Mouse (Mus musculus) kidney, postnatal 0 days (tissue): ENCODE measurements at regions not wholly inside any gene's neighbourhood (a gene's known extent, or its start where the extent isn't known, plus 50 kb on each side); places are given as distances from the start of the nearest gene placed in this dataset.

Experiments
- ATAC-seq: fragments of 200-750 bp; cut with Nextera tagmentation; replicated peaks from 2 replicates; pipeline ENCODE4 v1.8.0; 2017; ENCODE audit warnings: low read depth, moderate number of reproducible peaks, moderate TSS enrichment, moderate library complexity; ENCODE audit not compliant: low FRiP score
- DNase-seq: peaks from one replicate; pipeline ENCODE4 v3.0.0-alpha.2; 2016; ENCODE audit warnings: low spot score
- H3K27ac ChIP-seq: fragments of 300-500 bp; sonication (generic); 2 replicates; pipeline ENCODE4 v1.5.1; 2014; ENCODE audit warnings: mild to moderate bottlenecking
- H3K27me3 ChIP-seq: fragments of 300-500 bp; sonication (generic); 2 replicates; pipeline ENCODE4 v1.6.1; 2014; ENCODE audit warnings: low read length, mixed read lengths; ENCODE audit not compliant: insufficient read depth
- H3K36me3 ChIP-seq: fragments of 300-500 bp; sonication (generic); 2 replicates; pipeline ENCODE4 v1.6.1; 2014; ENCODE audit warnings: low read length, mixed read lengths; ENCODE audit not compliant: insufficient read depth
- H3K4me1 ChIP-seq: fragments of 300-500 bp; sonication (generic); replicated peaks from 2 replicates; pipeline ENCODE4 v1.6.1; 2014; ENCODE audit warnings: antibody characterized with exemption, low read length, mixed read lengths; ENCODE audit not compliant: insufficient read depth
- H3K4me2 ChIP-seq: fragments of 300-500 bp; sonication (generic); 2 replicates; pipeline ENCODE4 v1.6.1; 2014; ENCODE audit warnings: mild to moderate bottlenecking, low read length, moderate library complexity, mixed read lengths
- H3K4me3 ChIP-seq: fragments of 300-500 bp; sonication (generic); replicated peaks from 2 replicates; pipeline ENCODE4 v1.5.1; 2014; ENCODE audit warnings: low read depth, low read length
- H3K9ac ChIP-seq: fragments of 300-500 bp; sonication (generic); 2 replicates; pipeline ENCODE4 v1.6.1; 2014; ENCODE audit warnings: low read depth, low read length
- H3K9me3 ChIP-seq: fragments of 300-500 bp; sonication (generic); replicated peaks from 2 replicates; pipeline ENCODE4 v1.6.1; 2016; ENCODE audit warnings: low read length, inconsistent platforms, mixed read lengths
- CTCF ChIP-seq: IDR thresholded peaks from 2 replicates; pipeline ENCODE4 v1.5.1; 2016; ENCODE audit warnings: antibody characterized with exemption, low read depth, mild to moderate bottlenecking, moderate library complexity
- WGBS: fragments of 180-500 bp; shearing (Covaris S2); extraction: QIAGEN DNeasy Blood & Tissue Kit; methylation state at CpG from one replicate; pipeline ENCODE4 v1.1.7; 2014; 5-methylcytosine and 5-hydroxymethylcytosine counted together

GRCm38 (mm10) chr5:111862331-111862730 is 128.6 kb downstream of the Gm26897 start:
- 95% methylated on average over 4 of the region's 4 CpGs for WGBS
- no peaks in the 10 kb centered on the region for H3K9me3 ChIP-seq
- TF ChIP-seq CTCF = no peak
- H3K36me3 ChIP-seq = no peaks in the 10 kb centered on the region
- H3K4me3 ChIP-seq = no peak overlapping the region
- no peak overlapping the region for H3K4me2 ChIP-seq
- H3K27ac ChIP-seq = no peak overlapping the region
- H3K9ac ChIP-seq = no peak overlapping the region
- DNase-seq = no peak
- H3K4me1 ChIP-seq = no peaks in the 10 kb centered on the region
- no peaks in the 10 kb centered on the region for H3K27me3 ChIP-seq
- ATAC-seq = no peak

- H3K4me3 ChIP-seq = no peak overlapping the region
- no peaks in the 10 kb centered on the region for H3K4me1 ChIP-seq
- H3K4me2 ChIP-seq = no peak overlapping the region
- H3K36me3 ChIP-seq = no peaks in the 10 kb centered on the region
- WGBS = 34% methylated on average over 7 of the region's 7 CpGs
- ATAC-seq (no peak), DNase-seq (no peak)
- no peak overlapping the region for H3K9ac ChIP-seq
- H3K27me3 ChIP-seq = no peaks in the 10 kb centered on the region
- H3K27ac ChIP-seq = no peak overlapping the region
- no peaks in the 10 kb centered on the region for H3K9me3 ChIP-seq
- TF ChIP-seq CTCF = no peak
Observed at GRCm38 (mm10) chr5:111863922-111864321, 130.2 kb downstream of the Gm26897 start.

- DNase-seq = no peak
- Histone ChIP-seq H3K36me3 (no peaks in the 10 kb centered on the region), H3K27me3 (no peaks in the 10 kb centered on the region), H3K27ac (no peak overlapping the region), H3K4me3 (no peak overlapping the region), H3K9me3 (no peaks in the 10 kb centered on the region), H3K4me2 (no peak overlapping the region), H3K9ac (no peak overlapping the region), H3K4me1 (no peaks in the 10 kb centered on the region)
- no peak for TF ChIP-seq CTCF
- ATAC-seq = no peak
- 55% methylated on average over 13 of the region's 13 CpGs for whole genome bisulfite sequencing
Observed at GRCm38 (mm10) chr5:111864606-111865005, 130.9 kb downstream of the Gm26897 start.

GRCm38 (mm10) chr5:111869011-111869410 is 135.3 kb downstream of the Gm26897 start:
- no peaks in the 10 kb centered on the region for H3K27me3 ChIP-seq
- H3K36me3 ChIP-seq = no peaks in the 10 kb centered on the region
- no peaks in the 10 kb centered on the region for H3K4me1 ChIP-seq
- DNase-seq (no peak), ATAC-seq (no peak)
- TF ChIP-seq CTCF = no peak
- H3K9me3 ChIP-seq = peaks cover 15% of the 10 kb centered on the region
- 23% methylated on average over 12 of the region's 12 CpGs for WGBS
- H3K27ac ChIP-seq = no peak overlapping the region
- H3K4me2 ChIP-seq = no peak overlapping the region
- no peak overlapping the region for H3K9ac ChIP-seq
- H3K4me3 ChIP-seq = no peak overlapping the region

GRCm38 (mm10) chr5:111877165-111877793 is 143.6 kb downstream of the Gm26897 start:
- TF ChIP-seq CTCF = no peak
- Histone ChIP-seq H3K36me3 (no peaks in the 10 kb centered on the region), H3K4me1 (0 out of 2 replicates have a peak, but pooled peaks cover 3% of the 10 kb centered on the region), H3K9me3 (no peaks in the 10 kb centered on the region; the same call in 1 of the 2 replicates), H3K27ac (no peak overlapping the region), H3K9ac (no peak overlapping the region), H3K4me3 (no peak overlapping the region), H3K4me2 (no peak overlapping the region), H3K27me3 (no peaks in the 10 kb centered on the region)
- no peak for ATAC-seq
- WGBS = 6% methylated on average over 8 of the region's 8 CpGs
- DNase-seq = peak; percentile 71

GRCm38 (mm10) chr5:111879044-111879443 is 145.3 kb downstream of the Gm26897 start:
- Histone ChIP-seq H3K4me1 (0 out of 2 replicates have a peak, but pooled peaks cover 3% of the 10 kb centered on the region), H3K9me3 (no peaks in the 10 kb centered on the region), H3K4me3 (no peak overlapping the region), H3K27me3 (no peaks in the 10 kb centered on the region), H3K27ac (no peak overlapping the region), H3K4me2 (no peak overlapping the region), H3K9ac (no peak overlapping the region), H3K36me3 (no peaks in the 10 kb centered on the region)
- 0 out of 2 replicates have a peak, but pooled peaks have one; percentile 36 for ATAC-seq
- DNase-seq = no peak
- no peak for TF ChIP-seq CTCF

GRCm38 (mm10) chr5:111880268-111880667 is 146.5 kb downstream of the Gm26897 start:
- H3K4me2 ChIP-seq = no peak overlapping the region
- H3K4me1 ChIP-seq = 0 out of 2 replicates have a peak, but pooled peaks cover 3% of the 10 kb centered on the region
- no peaks in the 10 kb centered on the region for H3K9me3 ChIP-seq
- ATAC-seq (no peak), DNase-seq (no peak)
- no peaks in the 10 kb centered on the region for H3K27me3 ChIP-seq
- no peak overlapping the region for H3K9ac ChIP-seq
- 64% methylated on average over 2 of the region's 2 CpGs for WGBS
- no peak overlapping the region for H3K4me3 ChIP-seq
- no peak for TF ChIP-seq CTCF
- H3K27ac ChIP-seq = no peak overlapping the region
- no peaks in the 10 kb centered on the region for H3K36me3 ChIP-seq
